In genomic region chr17:6886445-6886844, GRCm38 (mm10) we compare ENCODE assay signal across 18 mouse cellular contexts.
DNase-seq lines count a peak whose midpoint lies in the region; ATAC-seq and TF ChIP-seq lines count a peak whose summit lies in the region.
"Had no signal": no experiment of that assay in that cellular context is flagged by ENCODE, and none has a peak within 500 bp of the region (broad histone marks: within the 10 kb centered on the region; RNA-seq: fewer than 3 reads in every experiment).

No protein-coding gene starts in this region.

- H3K36me3 ChIP-seq in thymus, adult 2 months (ENCODE audit: control insufficient read depth, insufficient read depth, low read length): no peaks in the 10 kb centered on the region
- H3K36me3 ChIP-seq in hindbrain, embryonic 10.5 days: no peaks in the 10 kb centered on the region
- H3K36me3 ChIP-seq: embryonic facial prominence, embryonic 10.5 days; heart, embryonic 13.5 days; hindbrain, embryonic 13.5 days had no signal

- no peak for TF ChIP-seq CTCF in thymus, adult 2 months (IDR thresholded peaks at IDR 0.05; ENCODE audit: borderline replicate concordance, control insufficient read depth, extremely low read depth, insufficient read depth, low read length, poor library complexity)

- 17% methylated on average over 1 of the region's 1 CpGs for WGBS in thymus, adult 2 months
- 95% methylated on average over 1 of the region's 1 CpGs for WGBS in hindbrain, embryonic 10.5 days

- H3K4me1 ChIP-seq in thymus, adult 2 months (replicated peaks; ENCODE audit: control insufficient read depth, insufficient read depth, low read length): peaks cover 2% of the 10 kb centered on the region; the same call in 1 of the 2 replicates
- no peaks in the 10 kb centered on the region for H3K4me1 ChIP-seq in hindbrain, embryonic 10.5 days (replicated peaks)
- H3K4me1 ChIP-seq: embryonic facial prominence, embryonic 10.5 days; heart, embryonic 13.5 days; hindbrain, embryonic 13.5 days had no signal

- H3K27ac ChIP-seq in thymus, adult 2 months (ENCODE audit: control insufficient read depth, insufficient read depth, low read length): no peak overlapping the region
- no peak overlapping the region for H3K27ac ChIP-seq in hindbrain, embryonic 10.5 days
- H3K27ac ChIP-seq: embryonic facial prominence, embryonic 10.5 days; heart, embryonic 13.5 days; hindbrain, embryonic 13.5 days; hindbrain, postnatal 0 days had no signal

- no peaks in the 10 kb centered on the region for H3K27me3 ChIP-seq in thymus, adult 2 months (ENCODE audit: control insufficient read depth, insufficient read depth, low read length)
- no peaks in the 10 kb centered on the region for H3K27me3 ChIP-seq in hindbrain, embryonic 10.5 days (ENCODE audit: insufficient read depth, poor library complexity, severe bottlenecking)
- H3K27me3 ChIP-seq: heart, embryonic 13.5 days; hindbrain, embryonic 13.5 days had no signal

- no peak for TF ChIP-seq POLR2A in thymus, adult 2 months (IDR thresholded peaks at IDR 0.05; ENCODE audit: control insufficient read depth, extremely low read depth, insufficient read depth, low read length, poor library complexity)

- ATAC-seq in megakaryocyte progenitor cell, adult 5-6 weeks (replicated peaks; ENCODE audit: poor library complexity): peak; percentile 73
- ATAC-seq: forebrain, embryonic 14.5 days; hindbrain, postnatal 0 days had no signal

- peak; percentile 22 for DNase-seq in thymus, adult 2 months
- DNase-seq in thymus, postnatal 4 days: no peak
- DNase-seq in thymus, postnatal 14 days: peak; percentile 27
- DNase-seq in cerebellum, postnatal 36 days: no peak
- no peak for DNase-seq in hindbrain, embryonic 10.5 days (ENCODE audit: low spot score)
- no peak for DNase-seq in urinary bladder, adult 18-20 months (ENCODE audit: low spot score in 2 of 2)
- DNase-seq: adrenal gland, postnatal 10 days; cerebellum, adult 11-12 months; cerebellum, adult 9-10 months; cerebellum, postnatal 25 days; gastrocnemius, postnatal 36 days; heart, postnatal 4 days had no signal

- no peaks in the 10 kb centered on the region for H3K9me3 ChIP-seq in hindbrain, embryonic 10.5 days
- H3K9me3 ChIP-seq: embryonic facial prominence, embryonic 10.5 days; heart, embryonic 13.5 days; hindbrain, embryonic 13.5 days had no signal

- H3K4me3 ChIP-seq in thymus, adult 2 months (ENCODE audit: control insufficient read depth, insufficient read depth, low read length): no peak overlapping the region
- H3K4me3 ChIP-seq in hindbrain, embryonic 10.5 days: no peak overlapping the region
- H3K4me3 ChIP-seq: embryonic facial prominence, embryonic 10.5 days; heart, embryonic 13.5 days; hindbrain, embryonic 13.5 days had no signal

Comparison
In these comparisons a context has a peak if more than half of its experiments do, and no peak if none do; other contexts are left out.
1. DNase-seq: peak in thymus, adult 2 months (single experiment) and thymus, postnatal 14 days (single experiment); none in thymus, postnatal 4 days (single experiment), cerebellum, postnatal 36 days (0 of 2), hindbrain, embryonic 10.5 days (single experiment) and urinary bladder, adult 18-20 months (0 of 2).